Comparison of ENCODE assay signal across 14 mouse cellular contexts in the genomic region with DNA sequence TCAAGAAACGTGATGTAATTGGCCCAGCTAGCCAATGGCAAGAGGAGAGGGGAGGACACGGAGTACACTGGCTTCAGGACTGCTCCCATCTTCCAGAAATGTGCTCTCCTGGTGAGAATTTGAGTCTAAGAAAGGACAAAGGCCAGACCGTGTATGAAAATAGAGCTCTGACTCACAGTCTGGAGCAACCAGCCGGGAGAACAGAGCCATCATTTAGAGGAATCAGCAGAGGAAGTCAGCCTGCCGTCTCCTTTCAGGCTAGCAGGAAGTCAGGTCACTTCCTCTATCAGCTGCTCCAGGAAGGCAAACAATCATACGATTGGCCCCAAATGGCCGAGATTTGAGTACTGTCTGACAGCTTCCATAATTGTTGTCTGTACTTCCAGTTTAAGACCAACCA.
DNase-seq lines count a peak whose midpoint lies in the region; ATAC-seq and TF ChIP-seq lines count a peak whose summit lies in the region.
"Had no signal": no experiment of that assay in that cellular context is flagged by ENCODE, and none has a peak within 500 bp of the region (broad histone marks: within the 10 kb centered on the region; RNA-seq: fewer than 3 reads in every experiment).

No protein-coding gene starts in this region.

- TF ChIP-seq CTCF in heart, postnatal 0 days (IDR thresholded peaks at IDR 0.05; ENCODE audit: low read depth) = no peak
- TF ChIP-seq CTCF in forebrain, postnatal 0 days (IDR thresholded peaks at IDR 0.05; ENCODE audit: low read depth) = no peak

- peak; percentile 17 for DNase-seq in embryo, embryonic 10 days (ENCODE audit: low spot score)
- DNase-seq in embryo, embryonic 9.5 days (ENCODE audit: extremely low spot score) = no peak
- DNase-seq in lung, postnatal 36 days = peak; percentile 3
- DNase-seq in lung, adult 18-20 months = no peak
- peak; percentile 46 for DNase-seq in heart, postnatal 0 days (ENCODE audit: low spot score)
- no peak for DNase-seq in forebrain, postnatal 0 days
- DNase-seq in layer of hippocampus, adult 9-10 months (ENCODE audit: low spot score) = no peak
- DNase-seq in thymus, postnatal 0 days (ENCODE audit: low spot score) = no peak
- DNase-seq: cerebellum, postnatal 10 days; right cerebral cortex, postnatal 4 days had no signal

- TF ChIP-seq EP300 in heart, postnatal 0 days (IDR thresholded peaks at IDR 0.05; ENCODE audit: low read depth) = no peak

- no peak overlapping the region for H3K4me2 ChIP-seq in heart, postnatal 0 days (ENCODE audit: low read depth, low read length)
- H3K4me2 ChIP-seq in forebrain, postnatal 0 days (ENCODE audit: low read depth) = no peak overlapping the region
- H3K4me2 ChIP-seq: liver, embryonic 15.5 days; midbrain, embryonic 13.5 days; neural tube, embryonic 13.5 days had no signal

- WGBS in heart, postnatal 0 days = 34% methylated on average over 7 of the region's 7 CpGs
- WGBS in forebrain, postnatal 0 days = 82% methylated on average over 7 of the region's 7 CpGs

- H3K27me3 ChIP-seq in heart, postnatal 0 days (ENCODE audit: control insufficient read depth, insufficient read depth, low read length) = no peaks in the 10 kb centered on the region
- no peaks in the 10 kb centered on the region for H3K27me3 ChIP-seq in forebrain, postnatal 0 days (ENCODE audit: insufficient read depth, low read length)
- H3K27me3 ChIP-seq: liver, embryonic 15.5 days; midbrain, embryonic 13.5 days; neural tube, embryonic 13.5 days had no signal

- no peak overlapping the region for H3K4me3 ChIP-seq in heart, postnatal 0 days (ENCODE audit: low read depth, low read length)
- no peak overlapping the region for H3K4me3 ChIP-seq in forebrain, postnatal 0 days (ENCODE audit: low read depth, low read length)
- H3K4me3 ChIP-seq: liver, embryonic 15.5 days; midbrain, embryonic 13.5 days; neural tube, embryonic 13.5 days had no signal

- H3K27ac ChIP-seq in heart, postnatal 0 days (ENCODE audit: low read depth) = 0 out of 2 replicates have a peak overlapping the region, but pooled peaks have one; percentile 17
- H3K27ac ChIP-seq in forebrain, postnatal 0 days (ENCODE audit: low read depth, low read length) = no peak overlapping the region
- H3K27ac ChIP-seq: liver, embryonic 15.5 days; midbrain, embryonic 13.5 days; neural tube, embryonic 13.5 days had no signal

- H3K9ac ChIP-seq in heart, postnatal 0 days (replicated peaks; ENCODE audit: low read depth, low read length) = no peak overlapping the region
- no peak overlapping the region for H3K9ac ChIP-seq in forebrain, postnatal 0 days
- H3K9ac ChIP-seq: liver, embryonic 15.5 days; midbrain, embryonic 13.5 days; neural tube, embryonic 13.5 days had no signal

- no peaks in the 10 kb centered on the region for H3K36me3 ChIP-seq in heart, postnatal 0 days (replicated peaks; ENCODE audit: control insufficient read depth, insufficient read depth, low read length)
- no peaks in the 10 kb centered on the region for H3K36me3 ChIP-seq in forebrain, postnatal 0 days (ENCODE audit: insufficient read depth)
- H3K36me3 ChIP-seq: liver, embryonic 15.5 days; midbrain, embryonic 13.5 days; neural tube, embryonic 13.5 days had no signal

- H3K4me1 ChIP-seq in heart, postnatal 0 days (ENCODE audit: control insufficient read depth, insufficient read depth) = peaks cover 11% of the 10 kb centered on the region; the same call in 1 of the 2 replicates
- no peaks in the 10 kb centered on the region for H3K4me1 ChIP-seq in forebrain, postnatal 0 days (ENCODE audit: insufficient read depth)
- H3K4me1 ChIP-seq: liver, embryonic 15.5 days; midbrain, embryonic 13.5 days had no signal

- ATAC-seq in heart, postnatal 0 days (ENCODE audit: insufficient read depth, low read depth) = peak; percentile 55
- no peak for ATAC-seq in forebrain, postnatal 0 days
- ATAC-seq: intestine, embryonic 16.5 days; midbrain, embryonic 13.5 days had no signal

- no peaks in the 10 kb centered on the region for H3K9me3 ChIP-seq in heart, postnatal 0 days (replicated peaks; ENCODE audit: control insufficient read depth, low read length)
- no peaks in the 10 kb centered on the region for H3K9me3 ChIP-seq in forebrain, postnatal 0 days (ENCODE audit: low read length)
- H3K9me3 ChIP-seq: liver, embryonic 15.5 days; midbrain, embryonic 13.5 days; neural tube, embryonic 13.5 days had no signal

Comparison
In these comparisons a context has a peak if more than half of its experiments do, and no peak if none do; other contexts are left out.
1. DNase-seq: peak in embryo, embryonic 10 days (single experiment), lung, postnatal 36 days (single experiment) and heart, postnatal 0 days (single experiment); none in embryo, embryonic 9.5 days (single experiment), lung, adult 18-20 months (0 of 2), forebrain, postnatal 0 days (single experiment), layer of hippocampus, adult 9-10 months (single experiment) and thymus, postnatal 0 days (single experiment).